Mouse (Mus musculus) kidney, embryonic 16.5 days (tissue): ENCODE measurements at regions not wholly inside any gene's neighbourhood (a gene's known extent, or its start where the extent isn't known, plus 50 kb on each side); places are given as distances from the start of the nearest gene placed in this dataset.

Source experiments
- ATAC-seq: fragments of 200-750 bp; cut with Nextera tagmentation; 2 replicates; pipeline ENCODE4 v1.8.0; 2017; ENCODE audit warnings: moderate TSS enrichment; ENCODE audit not compliant: low FRiP score, low TSS enrichment
- H3K27ac ChIP-seq: fragments of 300-500 bp; sonication (generic); 2 replicates; pipeline ENCODE4 v1.5.1; 2014; ENCODE audit warnings: low read length
- H3K27me3 ChIP-seq: fragments of 300-500 bp; sonication (generic); 2 replicates; pipeline ENCODE4 v1.6.1; 2014; ENCODE audit warnings: low read length, control low read depth, mixed read lengths; ENCODE audit not compliant: insufficient read depth
- H3K36me3 ChIP-seq: fragments of 300-500 bp; sonication (generic); 2 replicates; pipeline ENCODE4 v1.6.1; 2014; ENCODE audit warnings: low read length, control low read depth, mixed read lengths; ENCODE audit not compliant: insufficient read depth
- H3K4me1 ChIP-seq: fragments of 300-500 bp; sonication (generic); 2 replicates; pipeline ENCODE4 v1.6.1; 2014; ENCODE audit warnings: low read length, control low read depth, mixed read lengths; ENCODE audit not compliant: insufficient read depth
- H3K4me2 ChIP-seq: fragments of 300-500 bp; sonication (generic); replicated peaks from 2 replicates; pipeline ENCODE4 v1.6.1; 2014; ENCODE audit warnings: low read depth, low read length
- H3K4me3 ChIP-seq: fragments of 300-500 bp; sonication (generic); 2 replicates; pipeline ENCODE4 v1.5.1; 2014; ENCODE audit warnings: mild to moderate bottlenecking, low read length
- H3K9ac ChIP-seq: fragments of 300-500 bp; sonication (generic); replicated peaks from 2 replicates; pipeline ENCODE4 v1.6.1; 2014; ENCODE audit warnings: low read length
- H3K9me3 ChIP-seq: fragments of 300-500 bp; sonication (generic); 2 replicates; pipeline ENCODE4 v1.6.1; 2016; ENCODE audit warnings: low read length, control low read depth
- WGBS: fragments of 180-500 bp; shearing (Covaris S2); extraction: QIAGEN DNeasy Blood & Tissue Kit; methylation state at CpG from one replicate; pipeline ENCODE4 v1.1.7; 2014; 5-methylcytosine and 5-hydroxymethylcytosine counted together

DNA sequence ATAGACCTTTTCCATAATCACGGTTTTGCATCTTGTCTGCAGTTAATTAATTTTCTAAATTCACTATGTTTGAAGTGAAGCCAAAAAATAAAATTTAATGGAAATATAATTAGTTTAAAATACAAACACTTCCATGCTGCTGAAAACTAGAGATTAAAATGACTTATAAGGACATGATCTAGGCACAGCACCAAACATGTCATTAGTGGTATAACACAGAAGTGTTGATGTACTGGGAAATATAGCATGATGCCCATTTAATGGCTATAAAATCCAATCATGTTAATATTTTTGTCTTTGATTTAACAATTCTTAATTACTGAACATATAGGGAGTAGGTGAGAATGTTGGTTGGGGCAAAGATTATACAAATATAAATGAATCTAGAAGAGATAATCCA lies 487.5 kb upstream of the Gm38303 start:
- H3K4me1 ChIP-seq = no peaks in the 10 kb centered on the region
- no peaks in the 10 kb centered on the region for H3K9me3 ChIP-seq
- no peaks in the 10 kb centered on the region for H3K36me3 ChIP-seq
- no peak overlapping the region for H3K4me3 ChIP-seq
- no peak overlapping the region for H3K27ac ChIP-seq
- no peak overlapping the region for H3K4me2 ChIP-seq
- H3K27me3 ChIP-seq = no peaks in the 10 kb centered on the region
- ATAC-seq = no peak
- no peak overlapping the region for H3K9ac ChIP-seq
- 53% methylated on average over 1 of the region's 1 CpGs for WGBS

DNA sequence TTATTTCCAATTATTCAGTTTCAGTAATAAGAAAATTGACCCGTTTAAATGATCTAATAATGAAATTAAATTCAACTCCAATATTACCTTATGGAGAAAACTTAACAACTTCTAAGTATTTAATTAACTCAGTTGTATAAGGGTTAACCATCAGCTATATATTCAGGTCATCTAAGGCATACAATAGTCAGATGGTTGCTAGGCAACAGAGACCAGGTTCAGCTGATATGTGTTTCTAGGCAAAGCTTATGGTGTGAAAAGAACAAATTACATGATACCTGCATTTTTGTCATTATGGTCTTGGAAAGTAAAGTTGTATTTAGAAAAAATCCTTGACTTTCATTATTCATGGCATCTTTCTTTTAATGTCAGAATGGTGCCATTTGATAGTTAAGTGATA lies 487.1 kb upstream of the Gm38303 start:
- no peaks in the 10 kb centered on the region for H3K9me3 ChIP-seq
- H3K27ac ChIP-seq = no peak overlapping the region
- H3K36me3 ChIP-seq = no peaks in the 10 kb centered on the region
- no peaks in the 10 kb centered on the region for H3K27me3 ChIP-seq
- 90% methylated on average over 1 of the region's 1 CpGs for WGBS
- no peak for ATAC-seq
- H3K9ac ChIP-seq = no peak overlapping the region
- no peak overlapping the region for H3K4me3 ChIP-seq
- no peak overlapping the region for H3K4me2 ChIP-seq
- H3K4me1 ChIP-seq = no peaks in the 10 kb centered on the region

DNA sequence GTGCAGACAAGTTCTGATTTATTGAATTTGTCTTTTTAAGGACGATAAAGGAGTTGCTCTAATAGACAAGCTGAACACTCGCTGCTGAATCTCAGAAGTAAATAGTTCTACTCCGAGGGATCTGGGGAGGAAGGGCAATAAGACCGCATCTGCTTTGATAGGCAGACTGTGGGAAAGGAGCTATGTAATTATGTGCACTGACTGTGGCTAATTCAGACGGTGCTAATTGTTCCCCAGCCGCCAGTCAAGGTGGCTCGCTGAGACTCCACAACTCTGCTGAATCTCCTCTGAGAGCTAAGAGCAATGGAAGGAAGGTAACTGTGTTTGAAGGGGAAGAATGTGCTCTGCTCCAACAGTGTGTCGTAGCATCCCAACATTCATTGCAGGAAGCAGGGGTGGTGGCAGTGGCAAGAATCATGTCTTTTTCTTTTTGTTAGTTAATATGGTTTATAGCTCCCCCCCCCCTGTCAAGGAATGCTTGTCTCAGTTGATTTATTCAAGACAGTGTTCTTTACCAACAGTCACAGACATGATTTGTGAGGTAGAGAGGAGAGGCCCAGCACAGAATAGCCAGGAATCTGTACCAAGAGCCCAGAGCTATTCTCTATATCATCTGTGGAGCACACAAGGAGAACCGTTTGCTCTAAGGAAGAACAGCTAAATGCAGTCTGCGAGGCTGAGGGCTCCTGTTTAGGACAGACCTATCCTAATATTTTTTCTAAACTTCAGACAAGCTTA lies 440.9 kb upstream of the Gm38303 start:
- Histone ChIP-seq H3K9ac (no peak overlapping the region), H3K4me2 (no peak overlapping the region), H3K36me3 (no peaks in the 10 kb centered on the region), H3K9me3 (no peaks in the 10 kb centered on the region), H3K27me3 (no peaks in the 10 kb centered on the region), H3K27ac (0 out of 2 replicates have a peak overlapping the region, but pooled peaks have one; percentile 5), H3K4me1 (no peaks in the 10 kb centered on the region), H3K4me3 (no peak overlapping the region)
- WGBS = 28% methylated on average over 10 of the region's 10 CpGs
- peak; percentile 42; the same call in 1 of the 2 replicates for ATAC-seq
